Mouse (Mus musculus): Measurements from ENCODE around the gene Abcd1.

DNA sequence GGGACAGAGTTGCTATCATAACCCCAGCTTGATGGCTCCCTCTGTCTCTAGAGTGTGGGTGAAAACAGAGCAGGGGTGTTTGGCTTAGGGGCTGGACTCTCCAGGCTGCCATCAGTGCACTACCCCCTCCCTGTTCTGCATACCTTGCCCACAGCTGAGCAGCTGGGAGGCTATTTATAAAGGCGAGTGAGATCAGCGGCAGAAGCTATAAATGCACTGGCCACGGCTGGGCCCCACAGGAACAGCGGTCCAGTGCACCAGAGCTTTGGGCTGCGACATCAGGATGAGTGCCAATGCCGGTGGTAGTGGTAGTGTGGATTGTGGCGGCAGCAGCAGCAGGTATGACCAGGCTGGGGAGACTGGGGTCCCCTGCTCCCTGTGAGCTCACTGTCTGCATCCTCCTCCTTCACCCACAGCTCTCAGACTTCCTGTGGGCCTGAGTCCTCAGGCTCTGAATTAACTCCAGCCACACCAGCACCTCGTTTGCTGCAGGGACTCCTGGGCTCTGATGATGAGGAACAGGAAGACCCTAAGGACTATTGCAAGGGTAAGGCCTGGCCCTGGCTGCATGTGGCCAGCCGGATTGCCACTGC lies 57.9 kb downstream of the Abcd1 start, which contains the start of gene Srpk3:
- TF ChIP-seq CTCF (IDR thresholded peaks at IDR 0.05; ENCODE audit: low read depth) (peak; percentile 4; the same call in 1 of the 2 replicates), EP300 (IDR thresholded peaks at IDR 0.05; ENCODE audit: low read depth) (no peak)

Data from heart, postnatal 0 days (tissue).